Mouse (Mus musculus) CH12.LX (cell line): ENCODE results near the gene Trip4. TPM values are rescaled to one million over a fixed set of nuclear protein-coding genes. Genes with fewer than 3 reads are reported as not detected.

Experiments
- DNase-seq: peaks from one replicate; pipeline ENCODE4 v3.0.0-alpha.2; 2013; ENCODE audit errors: extremely low read depth
- H3K27ac ChIP-seq: 2 replicates; pipeline ENCODE4 v1.5.1; 2012; ENCODE audit warnings: low read depth, mild to moderate bottlenecking, control low read depth, moderate library complexity; ENCODE audit not compliant: insufficient read depth
- H3K27me3 ChIP-seq: replicated peaks from 2 replicates; pipeline ENCODE3; 2012; ENCODE audit warnings: inconsistent platforms
- H3K36me3 ChIP-seq, 2 experiments: replicated peaks in 1 of 2; 2 replicates each; pipeline versions ENCODE3 to v1.6.1; 2012; ENCODE audit warnings: inconsistent platforms in 1 of 2, low read length in 1 of 2, mild to moderate bottlenecking in 1 of 2, mixed read lengths in 1 of 2, moderate library complexity in 1 of 2; ENCODE audit not compliant: control insufficient read depth in 1 of 2, insufficient read depth in 1 of 2
- H3K4me1 ChIP-seq, 2 experiments: 2 replicates each; pipeline ENCODE4 v1.6.1; 2012; ENCODE audit warnings: inconsistent platforms in 1 of 2, moderate library complexity in 1 of 2; ENCODE audit not compliant: insufficient read depth in 2 of 2, control insufficient read depth in 1 of 2
- H3K4me2 ChIP-seq: 2 replicates; pipeline ENCODE4 v1.6.1; 2012; ENCODE audit warnings: low read depth, mild to moderate bottlenecking, control low read depth; ENCODE audit not compliant: poor library complexity, insufficient read depth, severe bottlenecking
- H3K4me3 ChIP-seq, 3 experiments: fragments of 150-350 bp in 1 of 3; sonication (generic) in 1 of 3; replicated peaks in 1 of 3; 2 replicates each; pipeline versions ENCODE3 to v1.5.1; 2011 to 2012; ENCODE audit warnings: low read depth in 2 of 3, low read length in 2 of 3, mild to moderate bottlenecking in 2 of 3, moderate library complexity in 2 of 3, control low read depth in 1 of 3, improper control_type of control experiment in 1 of 3, inconsistent platforms in 1 of 3, mixed read lengths in 1 of 3; ENCODE audit not compliant: poor library complexity in 1 of 3
- H3K79me2 ChIP-seq: replicated peaks from 2 replicates; pipeline ENCODE4 v1.6.1; 2012; ENCODE audit warnings: mild to moderate bottlenecking, moderate library complexity; ENCODE audit not compliant: control insufficient read depth, poor library complexity, insufficient read depth, severe bottlenecking; ENCODE audit errors: extremely low read depth
- H3K9ac ChIP-seq: 2 replicates; pipeline ENCODE4 v1.6.1; 2012; ENCODE audit warnings: low read depth, mild to moderate bottlenecking, control low read depth, moderate library complexity; ENCODE audit not compliant: insufficient read depth
- H3K9me3 ChIP-seq: replicated peaks from 2 replicates; pipeline ENCODE3; 2012; ENCODE audit warnings: low read length, inconsistent platforms, mixed read lengths
- BHLHE40 ChIP-seq: IDR thresholded peaks from 2 replicates; pipeline ENCODE4 v1.6.1; 2011; ENCODE audit warnings: mild to moderate bottlenecking, low read depth, low read length, improper control_type of control experiment
- CHD1 ChIP-seq: IDR thresholded peaks from 2 replicates; pipeline ENCODE4 v1.6.1; 2012; ENCODE audit warnings: low read depth, low read length, improper control_type of control experiment, inconsistent platforms
- CHD2 ChIP-seq: IDR thresholded peaks from 2 replicates; pipeline ENCODE4 v1.6.1; 2011; ENCODE audit warnings: low read length, improper control_type of control experiment
- CTCF ChIP-seq, 2 experiments: IDR thresholded peaks in 1 of 2; conservative IDR thresholded peaks in 1 of 2; 2 replicates each; pipeline ENCODE4 v1.5.1; 2011 to 2012; ENCODE audit warnings: low read depth in 2 of 2, low read length in 2 of 2, improper control_type of control experiment in 1 of 2, inconsistent platforms in 1 of 2, mild to moderate bottlenecking in 1 of 2, moderate library complexity in 1 of 2
- E2F4 ChIP-seq: IDR thresholded peaks from 2 replicates; pipeline ENCODE4 v1.6.1; 2011; ENCODE audit warnings: low read depth, low read length, improper control_type of control experiment; ENCODE audit not compliant: insufficient replicate concordance
- ELF1 ChIP-seq: IDR thresholded peaks from 2 replicates; pipeline ENCODE4 v1.6.1; 2014; ENCODE audit warnings: low read depth, mild to moderate bottlenecking, inconsistent platforms, low read length, improper control_type of control experiment
- EP300 ChIP-seq: IDR thresholded peaks from 2 replicates; pipeline ENCODE4 v1.6.1; 2011; ENCODE audit warnings: low read length, improper control_type of control experiment
- ETS1 ChIP-seq: conservative IDR thresholded peaks from 2 replicates; pipeline ENCODE4 v1.6.1; 2012; ENCODE audit warnings: low read depth, mild to moderate bottlenecking, inconsistent platforms, low read length, improper control_type of control experiment, moderate library complexity
- GABPA ChIP-seq: IDR thresholded peaks from 2 replicates; pipeline ENCODE4 v1.6.1; 2012; ENCODE audit warnings: low read depth, low read length, improper control_type of control experiment, inconsistent platforms; ENCODE audit not compliant: insufficient replicate concordance
- HCFC1 ChIP-seq: IDR thresholded peaks from 2 replicates; pipeline ENCODE4 v1.6.1; 2012; ENCODE audit warnings: low read depth, mild to moderate bottlenecking, inconsistent platforms, low read length, improper control_type of control experiment
- IRF4 ChIP-seq: IDR thresholded peaks from 2 replicates; pipeline ENCODE4 v1.6.1; 2014; ENCODE audit warnings: low read depth, mild to moderate bottlenecking, inconsistent platforms, low read length, improper control_type of control experiment
- JUN ChIP-seq: IDR thresholded peaks from 2 replicates; pipeline ENCODE4 v1.6.1; 2011; ENCODE audit warnings: low read depth, mild to moderate bottlenecking, low read length, improper control_type of control experiment, moderate library complexity; ENCODE audit not compliant: insufficient read depth
- JUND ChIP-seq: conservative IDR thresholded peaks from 2 replicates; pipeline ENCODE4 v1.6.1; 2011; ENCODE audit warnings: low read depth, low read length, improper control_type of control experiment
- KAT2A ChIP-seq: IDR thresholded peaks from 2 replicates; pipeline ENCODE4 v1.6.1; 2012; ENCODE audit warnings: low read length, improper control_type of control experiment, inconsistent platforms; ENCODE audit not compliant: insufficient replicate concordance
- MAFK ChIP-seq: IDR thresholded peaks from 2 replicates; pipeline ENCODE4 v1.6.1; 2011; ENCODE audit warnings: low read length, improper control_type of control experiment; ENCODE audit not compliant: insufficient replicate concordance
- MAX ChIP-seq: IDR thresholded peaks from 2 replicates; pipeline ENCODE4 v1.6.1; 2011; ENCODE audit warnings: low read length, improper control_type of control experiment
- MAZ ChIP-seq: IDR thresholded peaks from 2 replicates; pipeline ENCODE4 v1.6.1; 2012; ENCODE audit warnings: low read depth, mild to moderate bottlenecking, inconsistent platforms, low read length, improper control_type of control experiment, moderate library complexity
- MEF2A ChIP-seq: IDR thresholded peaks from 2 replicates; pipeline ENCODE4 v1.6.1; 2014; ENCODE audit warnings: low read depth, mild to moderate bottlenecking, inconsistent platforms, low read length, improper control_type of control experiment, borderline replicate concordance
- MXI1 ChIP-seq: IDR thresholded peaks from 2 replicates; pipeline ENCODE4 v1.6.1; 2011; ENCODE audit warnings: mild to moderate bottlenecking, low read depth, low read length, improper control_type of control experiment
- MYC ChIP-seq: IDR thresholded peaks from 2 replicates; pipeline ENCODE4 v1.6.1; 2011; ENCODE audit warnings: low read depth, mild to moderate bottlenecking, improper control_type of control experiment, low read length
- NELFE ChIP-seq: IDR thresholded peaks from 2 replicates; pipeline ENCODE4 v1.6.1; 2011; ENCODE audit warnings: low read depth, low read length, improper control_type of control experiment
- NRF1 ChIP-seq: IDR thresholded peaks from 2 replicates; pipeline ENCODE4 v1.6.1; 2014; ENCODE audit warnings: low read depth, mild to moderate bottlenecking, inconsistent platforms, low read length, improper control_type of control experiment, moderate library complexity
- PAX5 ChIP-seq: IDR thresholded peaks from 2 replicates; pipeline ENCODE4 v1.6.1; 2012; ENCODE audit warnings: low read length, inconsistent platforms, mixed read lengths
- POLR2A ChIP-seq: IDR thresholded peaks from 2 replicates; pipeline ENCODE4 v1.6.1; 2011; ENCODE audit warnings: low read depth, mild to moderate bottlenecking, improper control_type of control experiment, low read length
- POLR2AphosphoS2 ChIP-seq: IDR thresholded peaks from 2 replicates; pipeline ENCODE4 v1.6.1; 2011; ENCODE audit warnings: low read depth, low read length, improper control_type of control experiment
- RAD21 ChIP-seq: IDR thresholded peaks from 2 replicates; pipeline ENCODE4 v1.6.1; 2011; ENCODE audit warnings: low read depth, mild to moderate bottlenecking, low read length, improper control_type of control experiment, moderate library complexity
- RCOR1 ChIP-seq: conservative IDR thresholded peaks from 2 replicates; pipeline ENCODE4 v1.6.1; 2012; ENCODE audit warnings: low read depth, mild to moderate bottlenecking, inconsistent platforms, low read length, improper control_type of control experiment
- SIN3A ChIP-seq: IDR thresholded peaks from 2 replicates; pipeline ENCODE4 v1.6.1; 2012; ENCODE audit warnings: low read length, improper control_type of control experiment, inconsistent platforms
- SMC3 ChIP-seq: IDR thresholded peaks from 2 replicates; pipeline ENCODE4 v1.6.1; 2011; ENCODE audit warnings: low read depth, low read length, improper control_type of control experiment
- TBP ChIP-seq: conservative IDR thresholded peaks from 2 replicates; pipeline ENCODE4 v1.6.1; 2011; ENCODE audit warnings: low read depth, low read length, improper control_type of control experiment
- TCF12 ChIP-seq: IDR thresholded peaks from 2 replicates; pipeline ENCODE4 v1.6.1; 2014; ENCODE audit warnings: low read depth, mild to moderate bottlenecking, inconsistent platforms, low read length, improper control_type of control experiment
- UBTF ChIP-seq: IDR thresholded peaks from 2 replicates; pipeline ENCODE4 v1.6.1; 2012; ENCODE audit warnings: low read depth, mild to moderate bottlenecking, inconsistent platforms, low read length, improper control_type of control experiment, moderate library complexity
- USF1 ChIP-seq: IDR thresholded peaks from 2 replicates; pipeline ENCODE4 v1.6.1; 2014; ENCODE audit warnings: low read depth, mild to moderate bottlenecking, inconsistent platforms, low read length, improper control_type of control experiment
- USF2 ChIP-seq: conservative IDR thresholded peaks from 2 replicates; pipeline ENCODE4 v1.6.1; 2011; ENCODE audit warnings: low read depth, low read length, improper control_type of control experiment
- ZC3H11A ChIP-seq: IDR thresholded peaks from 2 replicates; pipeline ENCODE4 v1.6.1; 2012; ENCODE audit warnings: low read depth, mild to moderate bottlenecking, inconsistent platforms, low read length, improper control_type of control experiment
- ZKSCAN1 ChIP-seq: IDR thresholded peaks from 2 replicates; pipeline ENCODE4 v1.6.1; 2012; ENCODE audit warnings: low read depth, inconsistent platforms, low read length, improper control_type of control experiment, borderline replicate concordance
- ZMIZ1 ChIP-seq: IDR thresholded peaks from 2 replicates; pipeline ENCODE4 v1.6.1; 2012; ENCODE audit warnings: low read depth, mild to moderate bottlenecking, inconsistent platforms, low read length, improper control_type of control experiment
- ZNF384 ChIP-seq: IDR thresholded peaks from 2 replicates; pipeline ENCODE4 v1.6.1; 2012; ENCODE audit warnings: low read depth, low read length, improper control_type of control experiment, inconsistent platforms
- dilution Hi-C: fragments of 300-500 bp; cut with MboI; formaldehyde crosslinking; loops from 2 replicates; pipeline ENCODE4 v1.14.3; 2020; ENCODE audit warnings: low sequenced_read_pairs; ENCODE audit not compliant: extremely low pct_unique_long_range_greater_than_20kb, extremely low pct_ligation_motif_present
- in situ Hi-C: fragments of 300-500 bp; cut with MboI; formaldehyde crosslinking; loops from 3 replicates; pipeline ENCODE4 v1.14.3; 2019; ENCODE audit warnings: low sequenced_read_pairs, low pct_ligation_motif_present, low pct_unique_long_range_greater_than_20kb, mixed read lengths
- polyA plus RNA-seq: library from polyadenylated mRNA; unstranded; fragments of >175 nt; gene quantifications from 2 replicates; pipeline ENCODE4 v1.2.1, GENCODE M21; 2012; ENCODE audit warnings: low read depth; ENCODE audit not compliant: insufficient read length
- total RNA-seq, 2 experiments: library from RNA; depleted of rRNA; stranded (reverse); fragments of 300-350 nt in 1 of 2; fragments of >200 nt in 1 of 2; gene quantifications; 2 replicates each; pipeline ENCODE4 v1.2.3; 2012 to 2014

Gene Trip4
- total and polyA plus RNA-seq, 3 experiments, result 12.0 to 15.4 (median 14.4) TPM

DNA sequence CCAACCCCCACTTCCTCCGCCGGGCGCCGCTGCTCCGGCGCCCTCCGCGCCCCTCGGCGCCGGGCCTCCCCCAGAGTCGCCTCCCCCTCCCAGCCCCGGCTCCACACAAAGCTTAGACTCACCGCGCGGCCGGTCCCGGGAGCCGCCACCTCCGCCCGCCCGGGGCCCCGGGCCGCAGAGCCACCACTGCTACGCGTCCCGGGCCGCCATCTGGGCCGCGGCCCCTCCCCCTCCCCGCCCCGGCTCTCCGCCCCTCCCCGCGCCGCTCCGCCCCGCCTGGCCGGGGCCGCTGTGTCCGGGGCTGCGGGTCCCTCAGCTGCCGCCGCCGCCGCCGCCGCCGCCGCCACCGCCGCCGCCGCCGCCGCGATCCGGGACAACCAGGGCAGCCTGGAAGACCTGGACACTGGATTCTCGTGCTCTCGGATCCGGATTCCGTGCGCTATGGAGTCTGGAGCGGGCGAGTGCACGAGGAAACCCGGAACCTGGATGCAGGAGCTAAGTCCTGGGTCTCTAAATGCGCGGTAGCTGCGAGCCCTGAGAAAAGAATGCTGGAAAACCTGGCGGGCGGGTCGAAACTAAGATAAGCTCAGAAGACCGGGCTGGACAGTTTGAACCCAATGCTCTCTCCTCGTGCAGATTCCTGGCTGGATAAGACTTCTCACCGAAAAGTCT lies 81.1 kb downstream of the Trip4 start, which contains the start of gene Zfp609:
Zfp609 (minus strand) TSS at position 221 of the 672 bp plus-strand sequence.
- Histone ChIP-seq H3K9me3 (no peaks in the 10 kb centered on the region), H3K79me2 (peaks cover 15% of the 10 kb centered on the region), H3K9ac (peak within 1 kb of the TSS; percentile 89), H3K36me3 (no peaks in the 10 kb centered on the region), H3K4me3 (peak within 1 kb of the TSS; percentile 65 to 84 (median 84)), H3K27ac (peak within 1 kb of the TSS; percentile 34), H3K4me1 (peaks cover 9 to 64% of the 10 kb centered on the region in 2 experiments), H3K4me2 (peak within 1 kb of the TSS; percentile 90), H3K27me3 (no peaks in the 10 kb centered on the region)
- TF ChIP-seq POLR2AphosphoS2, result no peak
- peak; percentile 73 for TF ChIP-seq IRF4
- TF ChIP-seq MYC, result no peak; the same call in 1 of the 2 replicates
- TF ChIP-seq HCFC1, result peak; percentile 63
- no peak; the same call in 1 of the 2 replicates for TF ChIP-seq CHD2
- TF ChIP-seq ETS1, result no peak; the same call in 1 of the 2 replicates
- TF ChIP-seq MAX, result peak; percentile 23; the same call in 1 of the 2 replicates
- no peak for TF ChIP-seq CTCF (conservative IDR thresholded peaks at IDR 0.05 in 1 of 2, IDR thresholded peaks at IDR 0.05 in 1 of 2; ENCODE audit: low read depth in 2 of 2, low read length in 2 of 2)
- TF ChIP-seq SMC3, result no peak
- TF ChIP-seq ZNF384, result no peak
- TF ChIP-seq MEF2A, result peak; percentile 24; the same call in 1 of the 2 replicates
- TF ChIP-seq USF2, result no peak
- no peak for TF ChIP-seq CHD1
- TF ChIP-seq MAZ, result 0 out of 2 replicates have a peak, but pooled peaks have one; percentile 26
- TF ChIP-seq PAX5, result no peak
- TF ChIP-seq RCOR1, result no peak
- no peak for TF ChIP-seq ZC3H11A
- no peak for TF ChIP-seq MAFK
- no peak for TF ChIP-seq RAD21
- no peak for TF ChIP-seq JUN
- peak; percentile 45; the same call in 1 of the 2 replicates for TF ChIP-seq NRF1
- no peak for TF ChIP-seq JUND
- TF ChIP-seq EP300, result no peak
- TF ChIP-seq SIN3A, result peak; percentile 70
- no peak for TF ChIP-seq E2F4
- no peak; the same call in 1 of the 2 replicates for TF ChIP-seq ZMIZ1
- peak; percentile 77 for TF ChIP-seq ELF1
- TF ChIP-seq UBTF, result peak; percentile 50; the same call in 1 of the 2 replicates
- no peak for TF ChIP-seq NELFE
- no peak; the same call in 1 of the 2 replicates for TF ChIP-seq BHLHE40
- TF ChIP-seq POLR2A, result peak; percentile 58; the same call in 1 of the 2 replicates
- TF ChIP-seq TCF12, result peak; percentile 62; the same call in 1 of the 2 replicates
- TF ChIP-seq TBP, result 0 out of 2 replicates have a peak, but pooled peaks have one; percentile 39
- no peak for TF ChIP-seq USF1
- no peak for TF ChIP-seq ZKSCAN1
- 0 out of 2 replicates have a peak, but pooled peaks have one; percentile 5 for TF ChIP-seq MXI1
- TF ChIP-seq KAT2A, result 0 out of 2 replicates have a peak, but pooled peaks have one; percentile 32
- TF ChIP-seq GABPA, result no peak
- in situ Hi-C loops (loop anchor here (5.0 kb wide), 1 partner anchor 155 kb away; no protein-coding TSS in a partner anchor), dilution Hi-C loops (no loop called here)
- DNase-seq, result peak; percentile 92
